Mouse (Mus musculus) spleen, adult 18-20 months (tissue): ENCODE data around the gene Gtf2e1.

Experiments used
- DNase-seq, 2 experiments: peaks; one replicate each; pipeline ENCODE4 v3.0.0; 2022; ENCODE audit warnings: mixed read lengths in 2 of 2

The Gtf2e1 gene

GRCm38 (mm10) chr16:37540776-37541175 is 1.2 kb upstream of the Gtf2e1 start:
- DNase-seq = no peak

- no peak for DNase-seq
Observed at GRCm38 (mm10) chr16:37539240-37539610, 364 bp downstream of the Gtf2e1 start.

- DNase-seq = no peak
Observed at GRCm38 (mm10) chr16:37533369-37534068, 6.1 kb downstream of the Gtf2e1 start.

GRCm38 (mm10) chr16:37532046-37532445 is 7.5 kb downstream of the Gtf2e1 start:
- no peak for DNase-seq

- no peak for DNase-seq
Observed at GRCm38 (mm10) chr16:37530170-37530569, 9.4 kb downstream of the Gtf2e1 start.

GRCm38 (mm10) chr16:37526688-37527223 is 12.8 kb downstream of the Gtf2e1 start:
- no peak for DNase-seq

- DNase-seq = no peak
Observed at GRCm38 (mm10) chr16:37525121-37525520, 14.5 kb downstream of the Gtf2e1 start.

- DNase-seq = no peak
Observed at GRCm38 (mm10) chr16:37522100-37522697, 17.4 kb downstream of the Gtf2e1 start.

- DNase-seq = no peak
Observed at GRCm38 (mm10) chr16:37520190-37521040, 19.2 kb downstream of the Gtf2e1 start.

GRCm38 (mm10) chr16:37519721-37520120 is 19.9 kb downstream of the Gtf2e1 start:
- no peak for DNase-seq

- DNase-seq = no peak
Observed at GRCm38 (mm10) chr16:37518662-37519061, 20.9 kb downstream of the Gtf2e1 start.

- no peak for DNase-seq
Observed at GRCm38 (mm10) chr16:37517596-37518211, 21.9 kb downstream of the Gtf2e1 start.

GRCm38 (mm10) chr16:37516376-37516993 is 23.1 kb downstream of the Gtf2e1 start:
- no peak for DNase-seq

GRCm38 (mm10) chr16:37514644-37515043 is 24.9 kb downstream of the Gtf2e1 start:
- no peak for DNase-seq

- DNase-seq = no peak
Observed at GRCm38 (mm10) chr16:37511489-37511888, 28.1 kb downstream of the Gtf2e1 start.

GRCm38 (mm10) chr16:37506751-37507150 is 32.8 kb downstream of the Gtf2e1 start:
- no peak for DNase-seq

- no peak for DNase-seq
Observed at GRCm38 (mm10) chr16:37504517-37504916, 35.1 kb downstream of the Gtf2e1 start.

- DNase-seq = no peak
Observed at GRCm38 (mm10) chr16:37498581-37498980, 41.0 kb downstream of the Gtf2e1 start.

- no peak for DNase-seq
Observed at GRCm38 (mm10) chr16:37495017-37495416, 44.6 kb downstream of the Gtf2e1 start.

GRCm38 (mm10) chr16:37486826-37487612 is 52.6 kb downstream of the Gtf2e1 start:
- no peak for DNase-seq
